Mouse (Mus musculus) olfactory bulb, adult 2 months (tissue): ENCODE data around the gene Fance. TPM values are rescaled to one million over a fixed set of nuclear protein-coding genes. Genes with fewer than 3 reads are reported as not detected.

Experiments used
- H3K27ac ChIP-seq: fragments of 200-500 bp; 2 replicates; pipeline ENCODE4 v1.5.1; 2012; ENCODE audit warnings: low read depth, low read length; ENCODE audit not compliant: insufficient read depth
- H3K4me1 ChIP-seq: fragments of 200-500 bp; 2 replicates; pipeline ENCODE4 v1.6.1; 2012; ENCODE audit warnings: low read length; ENCODE audit not compliant: control insufficient read depth, insufficient read depth
- H3K4me3 ChIP-seq: fragments of 200-500 bp; 2 replicates; pipeline ENCODE4 v1.5.1; 2012; ENCODE audit warnings: mild to moderate bottlenecking, low read depth, low read length, moderate library complexity; ENCODE audit not compliant: insufficient read depth
- CTCF ChIP-seq: fragments of 200-500 bp; IDR thresholded peaks from 2 replicates; pipeline ENCODE4 v1.5.1; 2012; ENCODE audit warnings: low read depth, mild to moderate bottlenecking, low read length, moderate library complexity; ENCODE audit not compliant: insufficient read depth
- POLR2A ChIP-seq: fragments of 200-500 bp; IDR thresholded peaks from 2 replicates; pipeline ENCODE4 v1.6.1; 2012; ENCODE audit warnings: mild to moderate bottlenecking, low read depth, low read length, moderate library complexity; ENCODE audit not compliant: insufficient read depth
- WGBS: fragments of 180-500 bp; shearing (Covaris S2); methylation state at CpG from one replicate; pipeline ENCODE4 v1.1.7; 2018; 5-methylcytosine and 5-hydroxymethylcytosine counted together
- polyA plus RNA-seq: library from polyadenylated mRNA; stranded (reverse); fragments of >200 nt; gene quantifications from 2 replicates; pipeline ENCODE4 v1.2.4, GENCODE M21; 2012; ENCODE audit warnings: low replicate concordance; ENCODE audit not compliant: missing spikeins, insufficient read depth, insufficient read length

Fance gene
- polyA plus RNA-seq, 1 experiment: not detected

GRCm38 (mm10) chr17:28373821-28374220, 60.5 kb downstream of the Fance start:
- Histone ChIP-seq H3K27ac (no peak overlapping the region), H3K4me3 (no peak overlapping the region), H3K4me1 (peaks cover 7% of the 10 kb centered on the region; the same call in 1 of the 2 replicates)
- 25% methylated on average over 10 of the region's 10 CpGs for WGBS
- peak; percentile 50; the same call in 1 of the 2 replicates for TF ChIP-seq CTCF
- TF ChIP-seq POLR2A: no peak

DNA sequence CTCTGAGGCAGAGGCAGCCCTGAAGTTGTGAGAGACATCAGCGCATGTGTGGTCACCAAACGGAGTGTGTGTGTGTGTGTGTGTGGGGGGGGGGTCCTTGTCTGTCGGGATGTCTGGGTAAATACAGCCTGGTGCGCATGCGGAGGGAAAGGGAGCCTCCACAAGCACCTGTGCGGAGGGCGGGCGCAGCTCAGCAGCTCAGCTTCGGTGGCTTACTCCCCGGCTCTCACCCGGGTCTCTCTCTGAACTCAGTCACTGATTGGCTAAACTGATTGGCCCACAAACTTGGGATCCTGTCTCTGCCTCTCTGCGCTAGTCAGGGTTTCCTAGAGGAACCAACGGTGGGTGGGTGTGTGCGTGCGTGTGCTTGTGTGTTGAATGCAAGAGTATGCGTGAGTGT, 61.2 kb downstream of the Fance start:
- TF ChIP-seq CTCF (no peak), POLR2A (no peak)
- no peak overlapping the region for H3K27ac ChIP-seq

GRCm38 (mm10) chr17:28375592-28376061, 62.3 kb downstream of the Fance start:
- no peak overlapping the region for H3K27ac ChIP-seq
- WGBS: 19% methylated on average over 17 of the region's 17 CpGs
- TF ChIP-seq POLR2A (no peak), CTCF (no peak)

More for the DNA sequence above, 61.2 kb downstream of the Fance start:
- WGBS: 20% methylated on average over 16 of the region's 16 CpGs
- Histone ChIP-seq H3K4me3 (no peak overlapping the region), H3K4me1 (peaks cover 7% of the 10 kb centered on the region; the same call in 1 of the 2 replicates)

More at GRCm38 (mm10) chr17:28375592-28376061, 62.3 kb downstream of the Fance start:
- H3K4me1 ChIP-seq: peaks cover 7% of the 10 kb centered on the region; the same call in 1 of the 2 replicates
- H3K4me3 ChIP-seq: no peak overlapping the region

Other genes with a start within 250 kb of the Fance start
- gene Tcp11, start 232.9 kb upstream of the Fance start, polyA plus RNA-seq: not detected in 2 replicates
- gene Scube3, start 171.4 kb upstream of the Fance start, polyA plus RNA-seq: not detected in 2 replicates
- gene Zfp523, start 136.4 kb upstream of the Fance start, polyA plus RNA-seq: not detected in 2 replicates
- gene Def6, start 105.7 kb upstream of the Fance start, polyA plus RNA-seq: not detected in 2 replicates
- gene Ppard, start 80.8 kb upstream of the Fance start, polyA plus RNA-seq: not detected in 2 replicates
- gene Rpl10a, start 15.0 kb downstream of the Fance start, polyA plus RNA-seq: 1,471 TPM in 1 of 2 replicates, not detected in the other
- gene Tead3, start 37.3 kb downstream of the Fance start, polyA plus RNA-seq: not detected in 2 replicates
- gene Tulp1, start 51.7 kb downstream of the Fance start, polyA plus RNA-seq: not detected in 2 replicates
- gene Fkbp5, start 204.0 kb downstream of the Fance start, polyA plus RNA-seq: 185 TPM in 1 of 2 replicates, not detected in the other
- gene Armc12, start 217.3 kb downstream of the Fance start, polyA plus RNA-seq: not detected in 2 replicates
- not detected in 2 replicates for gene Clpsl2, start 235.9 kb downstream of the Fance start, polyA plus RNA-seq
- not detected in 2 replicates for gene Clps, start 247.2 kb downstream of the Fance start, polyA plus RNA-seq